Mouse (Mus musculus): Measurements from ENCODE around the gene Stk11. TPM values are rescaled to one million over a fixed set of nuclear protein-coding genes. Genes with fewer than 3 reads are reported as not detected.
A peak's percentile ranks its signal among the peaks of the same experiment; 100 is the strongest.

The Stk11 gene
- total and polyA plus RNA-seq, 3 experiments, result 47.4 to 94.9 (median 65.9) TPM

GRCm38 (mm10) chr10:80148610-80149290 lies 33.1 kb downstream of the Stk11 start:
- dilution Hi-C loops (cut with MboI; ENCODE audit: extremely low pct_ligation_motif_present, extremely low pct_unique_long_range_greater_than_20kb, low sequenced_read_pairs), result no loop called here
- no peaks in the 10 kb centered on the region for H3K27me3 ChIP-seq (replicated peaks)
- in situ Hi-C loops (cut with MboI; ENCODE audit: low pct_ligation_motif_present, low pct_unique_long_range_greater_than_20kb, low sequenced_read_pairs), result no loop called here
- H3K27ac ChIP-seq (ENCODE audit: insufficient read depth, low read depth), result peak overlapping the region; percentile 58
- H3K4me1 ChIP-seq (ENCODE audit: control insufficient read depth in 1 of 2, insufficient read depth in 2 of 2), result peaks cover 33 to 50% of the 10 kb centered on the region in 2 experiments
- peaks cover 35 to 49% of the 10 kb centered on the region in 2 experiments for H3K36me3 ChIP-seq (replicated peaks in 1 of 2; ENCODE audit: control insufficient read depth in 1 of 2, insufficient read depth in 1 of 2, low read length in 1 of 2)
- H3K79me2 ChIP-seq (replicated peaks; ENCODE audit: control insufficient read depth, extremely low read depth, insufficient read depth, poor library complexity, severe bottlenecking), result peaks cover 16% of the 10 kb centered on the region
- TF ChIP-seq USF2 (conservative IDR thresholded peaks at IDR 0.05; ENCODE audit: low read depth, low read length) (no peak), IRF4 (IDR thresholded peaks at IDR 0.05; ENCODE audit: low read depth, low read length) (peak; percentile 68), NELFE (IDR thresholded peaks at IDR 0.05; ENCODE audit: low read depth, low read length) (no peak; the same call in 1 of the 2 replicates), TBP (conservative IDR thresholded peaks at IDR 0.05; ENCODE audit: low read depth, low read length) (no peak), ZNF384 (IDR thresholded peaks at IDR 0.05; ENCODE audit: low read depth, low read length) (peak; percentile 83), MAX (IDR thresholded peaks at IDR 0.05; ENCODE audit: low read length) (no peak), ZC3H11A (IDR thresholded peaks at IDR 0.05; ENCODE audit: low read depth, low read length) (no peak), UBTF (IDR thresholded peaks at IDR 0.05; ENCODE audit: low read depth, low read length) (0 out of 2 replicates have a peak, but pooled peaks have one; percentile 49), PAX5 (IDR thresholded peaks at IDR 0.05; ENCODE audit: low read length) (no peak), MXI1 (IDR thresholded peaks at IDR 0.05; ENCODE audit: low read depth, low read length) (peak; percentile 7), MAZ (IDR thresholded peaks at IDR 0.05; ENCODE audit: low read depth, low read length) (peak; percentile 75; the same call in 1 of the 2 replicates), JUND (conservative IDR thresholded peaks at IDR 0.05; ENCODE audit: low read depth, low read length) (no peak), ELF1 (IDR thresholded peaks at IDR 0.05; ENCODE audit: low read depth, low read length) (peak; percentile 57), HCFC1 (IDR thresholded peaks at IDR 0.05; ENCODE audit: low read depth, low read length) (no peak; the same call in 1 of the 2 replicates), RAD21 (IDR thresholded peaks at IDR 0.05; ENCODE audit: low read depth, low read length) (peak; percentile 58), NRF1 (IDR thresholded peaks at IDR 0.05; ENCODE audit: low read depth, low read length) (peak; percentile 70), CHD1 (IDR thresholded peaks at IDR 0.05; ENCODE audit: low read depth, low read length) (no peak), MAFK (IDR thresholded peaks at IDR 0.05; ENCODE audit: insufficient replicate concordance, low read length) (peak; percentile 26; the same call in 1 of the 2 replicates), CHD2 (IDR thresholded peaks at IDR 0.05; ENCODE audit: low read length) (no peak; the same call in 1 of the 2 replicates), MYC (IDR thresholded peaks at IDR 0.05; ENCODE audit: low read depth, low read length) (no peak), SIN3A (IDR thresholded peaks at IDR 0.05; ENCODE audit: low read length) (peak; percentile 73), EP300 (IDR thresholded peaks at IDR 0.05; ENCODE audit: low read length) (no peak), USF1 (IDR thresholded peaks at IDR 0.05; ENCODE audit: low read depth, low read length) (no peak), JUN (IDR thresholded peaks at IDR 0.05; ENCODE audit: insufficient read depth, low read depth, low read length) (no peak), BHLHE40 (IDR thresholded peaks at IDR 0.05; ENCODE audit: low read depth, low read length) (peak; percentile 53; the same call in 1 of the 2 replicates), SMC3 (IDR thresholded peaks at IDR 0.05; ENCODE audit: low read depth, low read length) (peak; percentile 90), TCF12 (IDR thresholded peaks at IDR 0.05; ENCODE audit: low read depth, low read length) (peak; percentile 52), ZKSCAN1 (IDR thresholded peaks at IDR 0.05; ENCODE audit: borderline replicate concordance, low read depth, low read length) (no peak), RCOR1 (conservative IDR thresholded peaks at IDR 0.05; ENCODE audit: low read depth, low read length) (no peak), ZMIZ1 (IDR thresholded peaks at IDR 0.05; ENCODE audit: low read depth, low read length) (no peak; the same call in 1 of the 2 replicates), GABPA (IDR thresholded peaks at IDR 0.05; ENCODE audit: insufficient replicate concordance, low read depth, low read length) (no peak), E2F4 (IDR thresholded peaks at IDR 0.05; ENCODE audit: insufficient replicate concordance, low read depth, low read length) (no peak), KAT2A (IDR thresholded peaks at IDR 0.05; ENCODE audit: insufficient replicate concordance, low read length) (no peak), CTCF (conservative IDR thresholded peaks at IDR 0.05 in 1 of 2, IDR thresholded peaks at IDR 0.05 in 1 of 2; ENCODE audit: low read depth in 2 of 2, low read length in 2 of 2) (peak in 1 of 2 experiments; percentile 99; a peak in 2 of 4 replicates), MEF2A (IDR thresholded peaks at IDR 0.05; ENCODE audit: borderline replicate concordance, low read depth, low read length) (no peak), POLR2AphosphoS2 (IDR thresholded peaks at IDR 0.05; ENCODE audit: low read depth, low read length) (no peak), ETS1 (conservative IDR thresholded peaks at IDR 0.05; ENCODE audit: low read depth, low read length) (peak; percentile 28), POLR2A (IDR thresholded peaks at IDR 0.05; ENCODE audit: low read depth, low read length) (no peak)
- DNase-seq (ENCODE audit: extremely low read depth), result peak; percentile 77
- H3K4me2 ChIP-seq (ENCODE audit: insufficient read depth, low read depth, poor library complexity, severe bottlenecking), result peak overlapping the region; percentile 63; the same call in 1 of the 2 replicates
- no peaks in the 10 kb centered on the region for H3K9me3 ChIP-seq (replicated peaks; ENCODE audit: low read length)
- peak overlapping the region; percentile 64 for H3K9ac ChIP-seq (ENCODE audit: insufficient read depth, low read depth)
- peak overlapping the region; percentile 78 to 91 (median 81) for H3K4me3 ChIP-seq (replicated peaks in 1 of 3; ENCODE audit: low read depth in 2 of 3, low read length in 2 of 3, poor library complexity in 1 of 3)

All from CH12.LX (cell line).